Mouse (Mus musculus) megakaryocyte, embryonic 14.5 days (primary cell): ENCODE data around the gene Taf1b.

Experiments used
- FLI1 ChIP-seq: IDR thresholded peaks from 2 replicates; pipeline ENCODE4 v1.6.1; 2012; ENCODE audit warnings: low read length, inconsistent platforms, mixed read lengths
- GATA1 ChIP-seq: IDR thresholded peaks from 3 replicates; pipeline ENCODE4 v1.6.1; 2012; ENCODE audit warnings: mixed read lengths, low read length, inconsistent platforms, borderline replicate concordance

GRCm38 (mm10) chr12:24600074-24600473 is 101.9 kb downstream of the Taf1b start:
- TF ChIP-seq GATA1 (no peak), FLI1 (no peak)
